Mouse (Mus musculus): ENCODE data around the gene Stat5a.

Stat5a gene

GRCm38 (mm10) chr11:100836923-100837702 lies 22.0 kb upstream of the Stat5a start:
- in situ Hi-C loops (cut with MboI, MseI): no loop called here

- in situ Hi-C loops (cut with MboI, MseI): no loop called here
Observed at GRCm38 (mm10) chr11:100838894-100839293, 20.3 kb upstream of the Stat5a start.

- in situ Hi-C loops (cut with MboI, MseI): no loop called here
Observed at GRCm38 (mm10) chr11:100839523-100839922, 19.6 kb upstream of the Stat5a start.

- in situ Hi-C loops (cut with MboI, MseI): no loop called here
Observed at GRCm38 (mm10) chr11:100840866-100841265, 18.3 kb upstream of the Stat5a start.

GRCm38 (mm10) chr11:100842025-100842424 lies 17.1 kb upstream of the Stat5a start:
- in situ Hi-C loops (cut with MboI, MseI): no loop called here

GRCm38 (mm10) chr11:100843070-100843669 lies 16.0 kb upstream of the Stat5a start:
- in situ Hi-C loops (cut with MboI, MseI): no loop called here

GRCm38 (mm10) chr11:100844121-100844520 lies 15.0 kb upstream of the Stat5a start:
- in situ Hi-C loops (cut with MboI, MseI): no loop called here

GRCm38 (mm10) chr11:100845793-100846192 lies 13.4 kb upstream of the Stat5a start:
- in situ Hi-C loops (cut with MboI, MseI): no loop called here

GRCm38 (mm10) chr11:100847572-100847971 lies 11.6 kb upstream of the Stat5a start:
- in situ Hi-C loops (cut with MboI, MseI): no loop called here

- in situ Hi-C loops (cut with MboI, MseI): no loop called here
Observed at GRCm38 (mm10) chr11:100848080-100848479, 11.1 kb upstream of the Stat5a start.

- in situ Hi-C loops (cut with MboI, MseI): no loop called here
Observed at GRCm38 (mm10) chr11:100848789-100849379, 10.3 kb upstream of the Stat5a start.

- in situ Hi-C loops (cut with MboI, MseI): loop anchor here in 1 of 2 experiments (5.0 kb wide), 1 partner anchor 32 kb away; no protein-coding TSS in a partner anchor
Observed at GRCm38 (mm10) chr11:100849456-100850037, 9.6 kb upstream of the Stat5a start.

GRCm38 (mm10) chr11:100850038-100850777 lies 8.9 kb upstream of the Stat5a start, which contains the start of gene Stat5b:
Stat5b (minus strand) TSS chr11:100850724.
- in situ Hi-C loops (cut with MboI, MseI): loop anchor here in 1 of 2 experiments (5.0 kb wide), 1 partner anchor 33 kb away; no protein-coding TSS in a partner anchor

- in situ Hi-C loops (cut with MboI, MseI): loop anchor here in 1 of 2 experiments (5.0 kb wide), 1 partner anchor 34 kb away; no protein-coding TSS in a partner anchor
Observed at GRCm38 (mm10) chr11:100850778-100851528, 8.2 kb upstream of the Stat5a start.

GRCm38 (mm10) chr11:100852088-100852487 lies 7.1 kb upstream of the Stat5a start:
- in situ Hi-C loops (cut with MboI, MseI): loop anchor here in 1 of 2 experiments (5.0 kb wide), 1 partner anchor 35 kb away; no protein-coding TSS in a partner anchor

- in situ Hi-C loops (cut with MboI, MseI): loop anchor here in 1 of 2 experiments (5.0 kb wide), 1 partner anchor 36 kb away; no protein-coding TSS in a partner anchor
Observed at GRCm38 (mm10) chr11:100853018-100853417, 6.1 kb upstream of the Stat5a start.

- in situ Hi-C loops (cut with MboI, MseI): loop anchor here in 1 of 2 experiments (5.0 kb wide), 1 partner anchor 37 kb away; no protein-coding TSS in a partner anchor
Observed at GRCm38 (mm10) chr11:100854268-100854667, 4.9 kb upstream of the Stat5a start.

GRCm38 (mm10) chr11:100855178-100855577 lies 4.0 kb upstream of the Stat5a start:
- in situ Hi-C loops (cut with MboI, MseI): no loop called here

- in situ Hi-C loops (cut with MboI, MseI): no loop called here
Observed at GRCm38 (mm10) chr11:100857960-100858359, 1.2 kb upstream of the Stat5a start.

- in situ Hi-C loops (cut with MboI, MseI): no loop called here
Observed at GRCm38 (mm10) chr11:100859579-100860075, 476 bp downstream of the Stat5a start.

Measured in T-helper 17 cell (primary cell).